Mouse (Mus musculus): ENCODE data around the gene Khdc4.

DNA sequence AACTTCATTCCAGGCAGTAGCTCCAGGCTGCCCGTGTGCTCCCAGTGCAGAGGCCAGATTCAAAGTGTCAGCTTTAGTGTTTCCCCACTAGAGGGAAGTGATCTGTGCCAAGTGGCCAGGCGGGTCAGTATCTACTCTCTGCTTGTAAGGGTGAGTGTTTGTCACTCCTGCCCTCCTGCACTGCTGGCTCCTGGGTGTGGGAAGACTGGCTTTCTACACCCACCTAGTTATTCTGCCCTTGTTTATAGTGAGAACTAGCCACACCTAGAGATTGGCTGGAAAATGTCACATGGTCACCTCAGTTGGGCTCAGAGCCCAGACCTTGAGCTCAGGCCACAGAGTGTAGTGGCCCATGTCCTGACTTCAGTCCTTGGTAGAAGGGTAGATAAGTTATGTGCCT lies 33.5 kb downstream of the Khdc4 start:
- TF ChIP-seq ZNF384 (IDR thresholded peaks at IDR 0.05; ENCODE audit: low read depth, low read length) (no peak), ZC3H11A (IDR thresholded peaks at IDR 0.05; ENCODE audit: borderline replicate concordance, low read depth, low read length) (no peak), HCFC1 (IDR thresholded peaks at IDR 0.05; ENCODE audit: borderline replicate concordance, insufficient read depth, low read length) (no peak)

Data from ES-E14 (cell line).